Mouse (Mus musculus): ENCODE measurements around the gene Lhfpl2. TPM values are rescaled to one million over a fixed set of nuclear protein-coding genes. Genes with fewer than 3 reads are reported as not detected.
A peak's percentile ranks its signal among the peaks of the same experiment; 100 is the strongest.

Lhfpl2 gene
- polyA plus RNA-seq, 1 experiment from 2014 or later, result 22.3 TPM

- ATAC-seq (ENCODE audit: low FRiP score, low read depth), result no peak
- 42% methylated on average over 6 of the region's 6 CpGs for WGBS
- Histone ChIP-seq H3K36me3 (no peaks in the 10 kb centered on the region), H3K4me1 (peaks cover 31% of the 10 kb centered on the region), H3K27me3 (peaks cover 69% of the 10 kb centered on the region), H3K4me2 (replicated peaks) (peak overlapping the region; percentile 97), H3K27ac (replicated peaks) (no peak overlapping the region), H3K9ac (replicated peaks) (peak overlapping the region; percentile 82; the same call in 1 of the 2 replicates), H3K9me3 (no peaks in the 10 kb centered on the region), H3K4me3 (peak overlapping the region; percentile 65)
These were observed 1.1 kb downstream of the Lhfpl2 start for GRCm38 (mm10) chr13:94058642-94059222.

- 0 out of 2 replicates have a peak overlapping the region, but pooled peaks have one; percentile 97 for H3K4me2 ChIP-seq (replicated peaks)
- no peak overlapping the region for H3K27ac ChIP-seq (replicated peaks)
- H3K4me1 ChIP-seq, result peaks cover 31% of the 10 kb centered on the region
- 85% methylated on average over 4 of the region's 4 CpGs for WGBS
- ATAC-seq (ENCODE audit: low FRiP score, low read depth), result no peak
- peaks cover 73% of the 10 kb centered on the region for H3K27me3 ChIP-seq
- no peaks in the 10 kb centered on the region for H3K9me3 ChIP-seq
- no peak overlapping the region for H3K9ac ChIP-seq (replicated peaks)
- H3K36me3 ChIP-seq, result no peaks in the 10 kb centered on the region
- H3K4me3 ChIP-seq, result no peak overlapping the region
These were observed 1.8 kb downstream of the Lhfpl2 start for GRCm38 (mm10) chr13:94059373-94059772.

- peaks cover 77% of the 10 kb centered on the region for H3K27me3 ChIP-seq
- no peaks in the 10 kb centered on the region for H3K36me3 ChIP-seq
- no peak overlapping the region for H3K4me3 ChIP-seq
- no peak overlapping the region for H3K9ac ChIP-seq (replicated peaks)
- H3K9me3 ChIP-seq, result no peaks in the 10 kb centered on the region
- WGBS, result 80% methylated on average over 6 of the region's 6 CpGs
- H3K27ac ChIP-seq (replicated peaks), result no peak overlapping the region
- no peak overlapping the region for H3K4me2 ChIP-seq (replicated peaks)
- H3K4me1 ChIP-seq, result peaks cover 34% of the 10 kb centered on the region
- no peak for ATAC-seq (ENCODE audit: low FRiP score, low read depth)
These were observed 2.2 kb downstream of the Lhfpl2 start for GRCm38 (mm10) chr13:94059778-94060177.

- no peak for ATAC-seq (ENCODE audit: low FRiP score, low read depth)
- Histone ChIP-seq H3K4me1 (peaks cover 41% of the 10 kb centered on the region), H3K9me3 (no peaks in the 10 kb centered on the region), H3K4me2 (replicated peaks) (no peak overlapping the region), H3K27ac (replicated peaks) (no peak overlapping the region), H3K36me3 (no peaks in the 10 kb centered on the region), H3K27me3 (peaks cover 79% of the 10 kb centered on the region), H3K9ac (replicated peaks) (no peak overlapping the region), H3K4me3 (no peak overlapping the region)
- WGBS, result 83% methylated on average over 3 of the region's 3 CpGs
These were observed 2.9 kb downstream of the Lhfpl2 start for GRCm38 (mm10) chr13:94060461-94060860.

- 55% methylated on average over 9 of the region's 9 CpGs for WGBS
- Histone ChIP-seq H3K9me3 (no peaks in the 10 kb centered on the region), H3K4me3 (no peak overlapping the region), H3K4me1 (peaks cover 41% of the 10 kb centered on the region), H3K9ac (replicated peaks) (no peak overlapping the region), H3K36me3 (no peaks in the 10 kb centered on the region), H3K27ac (replicated peaks) (no peak overlapping the region), H3K4me2 (replicated peaks) (no peak overlapping the region), H3K27me3 (peaks cover 83% of the 10 kb centered on the region)
- ATAC-seq (ENCODE audit: low FRiP score, low read depth), result no peak
These were observed 3.8 kb downstream of the Lhfpl2 start for GRCm38 (mm10) chr13:94061256-94061877.

GRCm38 (mm10) chr13:94062349-94063111 is 4.9 kb downstream of the Lhfpl2 start:
- no peaks in the 10 kb centered on the region for H3K9me3 ChIP-seq
- no peak overlapping the region for H3K9ac ChIP-seq (replicated peaks)
- no peak overlapping the region for H3K4me3 ChIP-seq
- H3K4me2 ChIP-seq (replicated peaks), result peak overlapping the region; percentile 31
- no peaks in the 10 kb centered on the region for H3K36me3 ChIP-seq
- peaks cover 84% of the 10 kb centered on the region for H3K27me3 ChIP-seq
- no peak for ATAC-seq (ENCODE audit: low FRiP score, low read depth)
- no peak overlapping the region for H3K27ac ChIP-seq (replicated peaks)
- peaks cover 33% of the 10 kb centered on the region for H3K4me1 ChIP-seq
- 18% methylated on average over 21 of the region's 21 CpGs for WGBS

- 39% methylated on average over 8 of the region's 8 CpGs for WGBS
- Histone ChIP-seq H3K4me2 (replicated peaks) (peak overlapping the region; percentile 31; the same call in 1 of the 2 replicates), H3K9me3 (no peaks in the 10 kb centered on the region), H3K4me1 (peaks cover 29% of the 10 kb centered on the region), H3K36me3 (no peaks in the 10 kb centered on the region), H3K27me3 (peaks cover 88% of the 10 kb centered on the region), H3K9ac (replicated peaks) (no peak overlapping the region), H3K4me3 (no peak overlapping the region), H3K27ac (replicated peaks) (no peak overlapping the region)
- ATAC-seq (ENCODE audit: low FRiP score, low read depth), result no peak
These were observed 5.6 kb downstream of the Lhfpl2 start for GRCm38 (mm10) chr13:94063156-94063555.

- Histone ChIP-seq H3K4me2 (replicated peaks) (no peak overlapping the region), H3K27ac (replicated peaks) (no peak overlapping the region), H3K4me1 (peaks cover 28% of the 10 kb centered on the region), H3K27me3 (peaks cover 87% of the 10 kb centered on the region), H3K9ac (replicated peaks) (no peak overlapping the region), H3K9me3 (no peaks in the 10 kb centered on the region), H3K4me3 (no peak overlapping the region), H3K36me3 (no peaks in the 10 kb centered on the region)
- no peak for ATAC-seq (ENCODE audit: low FRiP score, low read depth)
- WGBS, result 34% methylated on average over 7 of the region's 7 CpGs
These were observed 7.0 kb downstream of the Lhfpl2 start for GRCm38 (mm10) chr13:94064571-94064970.

- H3K27ac ChIP-seq (replicated peaks), result no peak overlapping the region
- no peak overlapping the region for H3K4me2 ChIP-seq (replicated peaks)
- H3K36me3 ChIP-seq, result no peaks in the 10 kb centered on the region
- H3K4me1 ChIP-seq, result peaks cover 33% of the 10 kb centered on the region
- H3K9ac ChIP-seq (replicated peaks), result no peak overlapping the region
- ATAC-seq (ENCODE audit: low FRiP score, low read depth), result no peak
- H3K27me3 ChIP-seq, result peaks cover 91% of the 10 kb centered on the region
- WGBS, result 14% methylated on average over 11 of the region's 11 CpGs
- H3K9me3 ChIP-seq, result no peaks in the 10 kb centered on the region
- H3K4me3 ChIP-seq, result no peak overlapping the region
These were observed 7.9 kb downstream of the Lhfpl2 start for GRCm38 (mm10) chr13:94065276-94066050.

- H3K4me2 ChIP-seq (replicated peaks), result no peak overlapping the region
- peaks cover 33% of the 10 kb centered on the region for H3K4me1 ChIP-seq
- 88% methylated on average over 5 of the region's 5 CpGs for WGBS
- H3K9me3 ChIP-seq, result no peaks in the 10 kb centered on the region
- H3K36me3 ChIP-seq, result no peaks in the 10 kb centered on the region
- no peak for ATAC-seq (ENCODE audit: low FRiP score, low read depth)
- no peak overlapping the region for H3K9ac ChIP-seq (replicated peaks)
- no peak overlapping the region for H3K27ac ChIP-seq (replicated peaks)
- H3K27me3 ChIP-seq, result peaks cover 91% of the 10 kb centered on the region
- H3K4me3 ChIP-seq, result no peak overlapping the region
These were observed 9.2 kb downstream of the Lhfpl2 start for GRCm38 (mm10) chr13:94066626-94067275.

- no peak for ATAC-seq (ENCODE audit: low FRiP score, low read depth)
- H3K9ac ChIP-seq (replicated peaks), result no peak overlapping the region
- no peak overlapping the region for H3K4me2 ChIP-seq (replicated peaks)
- H3K4me3 ChIP-seq, result no peak overlapping the region
- 84% methylated on average over 1 of the region's 1 CpGs for WGBS
- peaks cover 23% of the 10 kb centered on the region for H3K4me1 ChIP-seq
- H3K36me3 ChIP-seq, result no peaks in the 10 kb centered on the region
- H3K27ac ChIP-seq (replicated peaks), result no peak overlapping the region
- no peaks in the 10 kb centered on the region for H3K9me3 ChIP-seq
- peaks cover 94% of the 10 kb centered on the region for H3K27me3 ChIP-seq
These were observed 10.7 kb downstream of the Lhfpl2 start for GRCm38 (mm10) chr13:94068308-94068707.

Data from midbrain, embryonic 12.5 days (tissue).